In the genomic region with DNA sequence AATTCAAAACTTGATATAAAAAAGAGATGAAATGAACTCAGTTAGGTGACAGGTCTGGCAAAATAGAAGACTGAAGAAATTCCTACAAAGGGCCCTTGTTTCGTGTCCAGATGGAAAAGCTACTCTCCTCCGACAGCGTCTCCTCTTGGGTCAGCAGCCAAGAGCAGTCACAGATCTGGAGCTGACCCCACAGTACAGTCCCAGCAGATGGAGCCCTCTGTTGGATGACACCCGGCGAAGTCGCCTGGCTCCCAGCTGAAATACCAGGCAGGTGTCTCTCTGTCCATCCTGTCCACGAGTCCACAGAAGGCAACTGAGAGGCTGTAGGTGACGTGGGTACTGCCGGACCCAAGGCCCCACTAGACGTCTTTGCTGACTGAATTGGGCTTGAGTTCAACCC, we compare ENCODE assay signal across 18 mouse cellular contexts. TPM values are rescaled to one million over a fixed set of nuclear protein-coding genes. Genes with fewer than 3 reads are reported as not detected.
DNase-seq lines count a peak whose midpoint lies in the region; ATAC-seq and TF ChIP-seq lines count a peak whose summit lies in the region.
"Had no signal": no experiment of that assay in that cellular context is flagged by ENCODE, and none has a peak within 500 bp of the region (broad histone marks: within the 10 kb centered on the region; RNA-seq: fewer than 3 reads in every experiment).

No protein-coding gene starts in this region.

- ATAC-seq in forebrain, postnatal 0 days = no peak
- ATAC-seq: CD4-positive, CD25-positive, alpha-beta regulatory T cell, adult 4 months; inflammation-experienced regulatory T-cells, adult 6 months had no signal

- H3K9me3 ChIP-seq in heart, embryonic 10.5 days = no peaks in the 10 kb centered on the region
- H3K9me3 ChIP-seq in forebrain, postnatal 0 days (ENCODE audit: low read length) = no peaks in the 10 kb centered on the region
- H3K9me3 ChIP-seq: embryonic facial prominence, embryonic 13.5 days had no signal

- peaks cover 98% of the 10 kb centered on the region for H3K36me3 ChIP-seq in heart, embryonic 10.5 days
- H3K36me3 ChIP-seq in forebrain, postnatal 0 days (ENCODE audit: insufficient read depth) = peaks cover 79% of the 10 kb centered on the region

- no peak overlapping the region for H3K27ac ChIP-seq in heart, embryonic 10.5 days
- H3K27ac ChIP-seq in brown adipose tissue, adult 24 weeks (replicated peaks; ENCODE audit: low read depth, low read length) = 0 out of 2 replicates have a peak overlapping the region, but pooled peaks have one; percentile 15
- no peak overlapping the region for H3K27ac ChIP-seq in forebrain, postnatal 0 days (ENCODE audit: low read depth, low read length)
- H3K27ac ChIP-seq: embryonic facial prominence, embryonic 13.5 days; kidney, postnatal 0 days; macrophage; midbrain, embryonic 12.5 days had no signal

- H3K4me2 ChIP-seq in forebrain, postnatal 0 days (ENCODE audit: low read depth) = no peak overlapping the region
- H3K4me2 ChIP-seq: embryonic facial prominence, embryonic 13.5 days; midbrain, embryonic 12.5 days had no signal

- 81% methylated on average over 10 of the region's 10 CpGs for WGBS in heart, embryonic 10.5 days
- WGBS in forebrain, postnatal 0 days = 84% methylated on average over 10 of the region's 10 CpGs

- H3K9ac ChIP-seq in forebrain, postnatal 0 days = no peak overlapping the region
- H3K9ac ChIP-seq: embryonic facial prominence, embryonic 13.5 days; midbrain, embryonic 12.5 days had no signal

- no peak for TF ChIP-seq CTCF in forebrain, postnatal 0 days (IDR thresholded peaks at IDR 0.05; ENCODE audit: low read depth)

- no peak overlapping the region for H3K4me3 ChIP-seq in heart, embryonic 10.5 days
- no peak overlapping the region for H3K4me3 ChIP-seq in brown adipose tissue, adult 24 weeks (ENCODE audit: insufficient read depth, low read depth, low read length)
- H3K4me3 ChIP-seq in forebrain, postnatal 0 days (ENCODE audit: low read depth, low read length) = no peak overlapping the region
- H3K4me3 ChIP-seq: embryonic facial prominence, embryonic 13.5 days; midbrain, embryonic 12.5 days had no signal

- H3K27me3 ChIP-seq in heart, embryonic 10.5 days (ENCODE audit: insufficient read depth, poor library complexity, severe bottlenecking) = no peaks in the 10 kb centered on the region
- no peaks in the 10 kb centered on the region for H3K27me3 ChIP-seq in forebrain, postnatal 0 days (ENCODE audit: insufficient read depth, low read length)
- H3K27me3 ChIP-seq: embryonic facial prominence, embryonic 13.5 days; midbrain, embryonic 12.5 days had no signal

- peaks cover 11% of the 10 kb centered on the region for H3K4me1 ChIP-seq in heart, embryonic 10.5 days
- peaks cover 17% of the 10 kb centered on the region for H3K4me1 ChIP-seq in brown adipose tissue, adult 24 weeks (ENCODE audit: control insufficient read depth, insufficient read depth, insufficient read length, low read length)
- no peaks in the 10 kb centered on the region for H3K4me1 ChIP-seq in forebrain, postnatal 0 days (ENCODE audit: insufficient read depth)
- H3K4me1 ChIP-seq: embryonic facial prominence, embryonic 13.5 days; midbrain, embryonic 12.5 days had no signal

- peak; percentile 31 for DNase-seq in heart, adult 8-10 months (ENCODE audit: low spot score)
- no peak for DNase-seq in heart, embryonic 10.5 days (ENCODE audit: low spot score)
- peak; percentile 90 for DNase-seq in cerebellum, adult 11-12 months
- peak; percentile 83 for DNase-seq in cerebellum, postnatal 36 days
- no peak for DNase-seq in thymus, postnatal 0 days (ENCODE audit: low spot score)
- no peak for DNase-seq in forebrain, postnatal 0 days
- no peak for DNase-seq in Muller cell, postnatal 12 days (ENCODE audit: inconsistent ontology term)
- DNase-seq: layer of hippocampus, adult 9-11 months; liver; lung, adult 2 months; right cerebral cortex, adult 18-20 months had no signal

RNA-seq across cellular contexts. Expression of gene Sprtn, which starts 12.7 kb away (rescaled TPM):
- total RNA-seq in heart, adult 8-10 months (2022) = 10 to 100 TPM; 11.0 to 13.7 (median 12.3) TPM
- 9.5 and 9.7 TPM in 2 replicates for polyA plus RNA-seq in heart, embryonic 10.5 days (2016; fragmentation: Nextera tagmentation; extraction: Ambion mirVana)
- polyA plus RNA-seq in brown adipose tissue, adult 24 weeks (2012; ENCODE audit: insufficient read depth, insufficient read length, missing spikeins) = 10.2 and 14.9 TPM in 2 replicates
- 11.0 and 13.5 TPM in 2 replicates for polyA plus RNA-seq in thymus, postnatal 0 days (2015; fragmentation: Nextera tagmentation; extraction: Ambion mirVana)
- 13.0 and 16.0 TPM in 2 replicates for total RNA-seq in forebrain, postnatal 0 days (2014; rRNA removed)
- polyA plus RNA-seq in forebrain, postnatal 0 days (2015; fragmentation: Nextera tagmentation; extraction: Ambion mirVana) = 5.1 and 6.0 TPM in 2 replicates

RNA-seq across cellular contexts. Expression of gene Exoc8, which starts 12.8 kb away (rescaled TPM):
- 10 to 100 TPM; 18.5 to 22.5 (median 19.7) TPM for total RNA-seq in heart, adult 8-10 months (2022)
- polyA plus RNA-seq in heart, embryonic 10.5 days (2016; fragmentation: Nextera tagmentation; extraction: Ambion mirVana) = 7.8 and 8.0 TPM in 2 replicates
- polyA plus RNA-seq in brown adipose tissue, adult 24 weeks (2012; ENCODE audit: insufficient read depth, insufficient read length, missing spikeins) = 9.7 and 13.5 TPM in 2 replicates
- polyA plus RNA-seq in thymus, postnatal 0 days (2015; fragmentation: Nextera tagmentation; extraction: Ambion mirVana) = 7.0 and 9.2 TPM in 2 replicates
- total RNA-seq in forebrain, postnatal 0 days (2014; rRNA removed) = 31.2 and 33.9 TPM in 2 replicates
- 7.4 and 9.9 TPM in 2 replicates for polyA plus RNA-seq in forebrain, postnatal 0 days (2015; fragmentation: Nextera tagmentation; extraction: Ambion mirVana)

RNA-seq across cellular contexts. Expression of gene Egln1, which starts 38.8 kb away (rescaled TPM):
- total RNA-seq in heart, adult 8-10 months (2022) = 100 to 1,000 TPM; 328 to 381 (median 357) TPM
- 13.2 and 17.0 TPM in 2 replicates for polyA plus RNA-seq in heart, embryonic 10.5 days (2016; fragmentation: Nextera tagmentation; extraction: Ambion mirVana)
- polyA plus RNA-seq in brown adipose tissue, adult 24 weeks (2012; ENCODE audit: insufficient read depth, insufficient read length, missing spikeins) = 134 and 142 TPM in 2 replicates
- polyA plus RNA-seq in thymus, postnatal 0 days (2015; fragmentation: Nextera tagmentation; extraction: Ambion mirVana) = 13.0 and 15.3 TPM in 2 replicates
- total RNA-seq in forebrain, postnatal 0 days (2014; rRNA removed) = 42.9 and 48.5 TPM in 2 replicates
- polyA plus RNA-seq in forebrain, postnatal 0 days (2015; fragmentation: Nextera tagmentation; extraction: Ambion mirVana) = 13.7 and 15.6 TPM in 2 replicates

RNA-seq across cellular contexts. Expression of gene 2810004N23Rik, which starts 47.4 kb away (rescaled TPM):
- 10 to 100 TPM; 47.3 to 56.0 (median 50.9) TPM for total RNA-seq in heart, adult 8-10 months (2022)
- polyA plus RNA-seq in heart, embryonic 10.5 days (2016; fragmentation: Nextera tagmentation; extraction: Ambion mirVana) = 66.0 and 67.5 TPM in 2 replicates
- 12.9 and 17.1 TPM in 2 replicates for polyA plus RNA-seq in brown adipose tissue, adult 24 weeks (2012; ENCODE audit: insufficient read depth, insufficient read length, missing spikeins)
- 39.1 and 42.3 TPM in 2 replicates for polyA plus RNA-seq in thymus, postnatal 0 days (2015; fragmentation: Nextera tagmentation; extraction: Ambion mirVana)
- total RNA-seq in forebrain, postnatal 0 days (2014; rRNA removed) = 25.2 and 33.8 TPM in 2 replicates
- polyA plus RNA-seq in forebrain, postnatal 0 days (2015; fragmentation: Nextera tagmentation; extraction: Ambion mirVana) = 19.9 and 23.4 TPM in 2 replicates

RNA-seq across cellular contexts. Expression of gene Gnpat, which starts 47.5 kb away (rescaled TPM):
- 100 to 1,000 TPM; 184 to 202 (median 188) TPM for total RNA-seq in heart, adult 8-10 months (2022)
- polyA plus RNA-seq in heart, embryonic 10.5 days (2016; fragmentation: Nextera tagmentation; extraction: Ambion mirVana) = 132 and 134 TPM in 2 replicates
- polyA plus RNA-seq in brown adipose tissue, adult 24 weeks (2012; ENCODE audit: insufficient read depth, insufficient read length, missing spikeins) = 133 and 153 TPM in 2 replicates
- 78.2 and 78.9 TPM in 2 replicates for polyA plus RNA-seq in thymus, postnatal 0 days (2015; fragmentation: Nextera tagmentation; extraction: Ambion mirVana)
- 51.8 and 52.9 TPM in 2 replicates for total RNA-seq in forebrain, postnatal 0 days (2014; rRNA removed)
- polyA plus RNA-seq in forebrain, postnatal 0 days (2015; fragmentation: Nextera tagmentation; extraction: Ambion mirVana) = 42.7 and 51.7 TPM in 2 replicates

Comparison
In these comparisons a context has a peak if more than half of its experiments do, and no peak if none do; other contexts are left out.
1. DNase-seq: peak in heart, adult 8-10 months (single experiment), cerebellum, adult 11-12 months (single experiment) and cerebellum, postnatal 36 days (2 of 2); none in heart, embryonic 10.5 days (single experiment), thymus, postnatal 0 days (single experiment), forebrain, postnatal 0 days (single experiment) and Muller cell, postnatal 12 days (single experiment).